Mouse (Mus musculus): Measurements from ENCODE around the gene Mcm5. TPM values are rescaled to one million over a fixed set of nuclear protein-coding genes. Genes with fewer than 3 reads are reported as not detected.

The Mcm5 gene
- polyA plus RNA-seq, 1 experiment from 2014 or later, result 204 TPM

DNA sequence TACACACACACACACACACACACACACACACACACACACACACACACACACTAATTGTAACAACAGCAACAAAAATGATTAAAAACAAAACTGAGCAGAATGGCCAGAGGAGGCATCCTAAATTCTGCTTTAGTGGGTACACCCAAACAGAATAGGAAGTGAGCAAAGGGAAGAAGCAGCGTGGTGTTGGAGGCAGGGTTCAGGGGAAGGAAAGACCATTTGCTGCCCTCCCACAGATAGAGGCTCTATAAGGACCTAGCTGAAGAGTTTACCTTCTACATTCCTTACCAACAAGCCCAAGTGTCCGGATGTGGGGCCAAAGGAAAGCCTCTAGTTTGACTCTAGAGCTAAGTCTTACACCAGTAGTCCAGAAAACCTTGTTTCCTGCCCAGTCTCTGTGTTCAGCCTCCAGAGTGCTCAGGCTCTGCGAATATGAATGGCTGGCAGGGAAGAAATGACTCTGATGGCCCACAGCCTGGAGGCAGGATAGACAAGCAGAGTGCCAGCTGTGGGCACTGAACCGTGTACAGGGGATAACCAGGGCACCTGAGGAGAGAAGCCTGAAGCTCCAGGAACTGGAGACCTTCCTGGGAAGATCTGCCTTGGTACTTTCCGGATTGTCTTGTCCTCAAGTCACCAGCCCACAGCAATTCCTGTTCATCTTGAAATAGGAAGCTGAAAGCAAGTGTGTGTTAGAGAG is 41.7 kb downstream of the Mcm5 start:
- Histone ChIP-seq H3K36me3 (ENCODE audit: control insufficient read depth, insufficient read depth, low read length) (no peaks in the 10 kb centered on the region), H3K9me3 (ENCODE audit: control insufficient read depth, low read length) (no peaks in the 10 kb centered on the region), H3K4me3 (ENCODE audit: low read depth, low read length) (no peak overlapping the region), H3K27me3 (ENCODE audit: control insufficient read depth, insufficient read depth, low read length) (no peaks in the 10 kb centered on the region), H3K9ac (ENCODE audit: low read length) (no peak overlapping the region), H3K4me2 (ENCODE audit: low read depth) (no peak overlapping the region), H3K27ac (ENCODE audit: low read depth, low read length) (no peak overlapping the region), H3K4me1 (ENCODE audit: control insufficient read depth, insufficient read depth, low read length) (no peaks in the 10 kb centered on the region)
- WGBS, result 86% methylated on average over 5 of the region's 5 CpGs
- DNase-seq (ENCODE audit: low spot score), result no peak
- no peak for ATAC-seq (ENCODE audit: insufficient read depth, low FRiP score, low TSS enrichment)

DNA sequence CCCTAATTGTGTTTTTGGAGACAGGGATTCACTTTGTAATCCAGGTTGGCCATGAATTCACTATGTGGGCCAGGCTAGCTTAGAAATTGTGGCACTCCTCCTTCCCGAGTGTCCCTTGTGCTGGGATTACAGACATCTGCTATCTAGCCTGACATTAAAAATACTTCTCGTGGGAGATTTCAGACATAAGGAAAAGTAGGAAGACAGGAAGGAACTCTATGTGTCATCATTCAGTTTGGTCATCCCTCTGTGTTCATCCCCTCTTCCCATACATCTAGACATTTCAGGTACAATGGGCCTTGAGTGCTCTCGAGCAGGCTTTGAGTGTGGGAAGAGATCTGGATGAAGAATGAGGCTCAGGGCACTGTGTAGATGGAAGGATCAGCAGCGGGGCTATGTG is 42.4 kb downstream of the Mcm5 start:
- 81% methylated on average over 4 of the region's 4 CpGs for WGBS

DNA sequence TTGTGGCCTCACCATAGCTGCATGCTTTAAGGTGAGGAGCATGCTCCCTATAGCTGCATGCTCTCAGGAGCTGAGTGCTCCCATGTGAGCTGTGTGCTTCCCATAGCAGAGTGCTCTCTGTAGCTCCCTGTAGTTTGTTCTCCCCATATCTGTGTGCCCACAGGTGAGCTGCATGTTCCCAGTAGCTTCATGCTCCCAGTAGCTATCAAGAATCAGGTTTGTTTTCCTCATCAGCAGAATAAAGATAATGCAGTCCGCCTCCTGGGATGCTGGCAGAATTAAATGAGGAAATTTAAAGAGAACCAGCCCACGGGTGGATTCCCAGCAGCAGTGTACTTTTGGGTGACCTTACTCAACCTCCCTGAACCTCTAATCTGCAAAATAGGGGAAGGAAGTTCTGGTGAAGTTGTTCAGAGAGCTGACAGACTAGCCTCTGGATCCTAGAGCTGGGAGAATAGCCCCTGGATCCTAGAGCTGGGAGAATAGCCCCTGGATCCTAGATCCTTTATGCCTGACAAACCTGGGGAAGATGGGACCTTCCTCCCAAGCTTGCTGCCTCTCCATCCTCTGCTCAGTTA is 43.2 kb downstream of the Mcm5 start:
- Histone ChIP-seq H3K36me3 (ENCODE audit: control insufficient read depth, insufficient read depth, low read length) (no peaks in the 10 kb centered on the region), H3K9me3 (ENCODE audit: control insufficient read depth, low read length) (no peaks in the 10 kb centered on the region), H3K9ac (ENCODE audit: low read length) (no peak overlapping the region), H3K4me1 (ENCODE audit: control insufficient read depth, insufficient read depth, low read length) (no peaks in the 10 kb centered on the region), H3K4me2 (ENCODE audit: low read depth) (no peak overlapping the region), H3K27ac (ENCODE audit: low read depth, low read length) (no peak overlapping the region), H3K27me3 (ENCODE audit: control insufficient read depth, insufficient read depth, low read length) (no peaks in the 10 kb centered on the region), H3K4me3 (ENCODE audit: low read depth, low read length) (no peak overlapping the region)
- DNase-seq (ENCODE audit: low spot score) (no peak), ATAC-seq (ENCODE audit: insufficient read depth, low FRiP score, low TSS enrichment) (no peak)
- 76% methylated on average over 2 of the region's 2 CpGs for WGBS

More for the DNA sequence above, 42.4 kb downstream of the Mcm5 start:
- Histone ChIP-seq H3K9me3 (ENCODE audit: control insufficient read depth, low read length) (no peaks in the 10 kb centered on the region), H3K4me2 (ENCODE audit: low read depth) (no peak overlapping the region), H3K4me1 (ENCODE audit: control insufficient read depth, insufficient read depth, low read length) (no peaks in the 10 kb centered on the region), H3K27me3 (ENCODE audit: control insufficient read depth, insufficient read depth, low read length) (no peaks in the 10 kb centered on the region), H3K27ac (ENCODE audit: low read depth, low read length) (no peak overlapping the region), H3K36me3 (ENCODE audit: control insufficient read depth, insufficient read depth, low read length) (no peaks in the 10 kb centered on the region), H3K9ac (ENCODE audit: low read length) (no peak overlapping the region), H3K4me3 (ENCODE audit: low read depth, low read length) (no peak overlapping the region)
- ATAC-seq (ENCODE audit: insufficient read depth, low FRiP score, low TSS enrichment), result no peak
- DNase-seq (ENCODE audit: low spot score), result no peak

DNA sequence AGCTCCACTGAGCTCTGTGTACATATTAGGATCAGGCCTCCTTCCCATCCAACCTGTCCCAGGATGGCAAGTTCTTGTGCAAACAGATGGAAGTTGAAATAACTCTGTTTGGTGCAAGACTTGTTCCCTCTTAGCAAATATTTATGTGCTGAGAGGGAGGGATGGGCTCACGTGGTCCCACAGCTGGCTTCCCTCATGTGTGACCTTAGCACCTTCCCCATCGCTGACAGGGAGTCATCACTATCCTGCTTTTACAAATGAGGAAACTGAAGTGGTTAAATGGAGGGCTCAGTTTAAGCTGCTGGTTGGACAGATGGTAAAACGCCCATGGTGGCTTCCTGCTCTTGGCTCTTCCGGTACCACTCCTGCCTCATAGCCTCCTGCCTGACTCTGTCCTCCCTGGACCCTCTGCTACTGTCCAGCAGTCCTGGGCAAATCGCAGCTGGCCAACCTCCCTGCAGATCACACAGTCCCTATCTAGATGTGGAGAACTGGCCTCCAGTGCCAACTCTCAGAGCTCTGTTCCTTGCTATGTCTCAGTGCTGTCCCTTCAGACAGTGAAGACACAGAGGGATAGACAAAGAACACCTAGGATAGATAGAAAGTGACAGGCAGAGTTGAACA is 45.6 kb downstream of the Mcm5 start:
- Histone ChIP-seq H3K27me3 (ENCODE audit: control insufficient read depth, insufficient read depth, low read length) (no peaks in the 10 kb centered on the region), H3K36me3 (ENCODE audit: control insufficient read depth, insufficient read depth, low read length) (no peaks in the 10 kb centered on the region), H3K4me2 (ENCODE audit: low read depth) (no peak overlapping the region), H3K9ac (ENCODE audit: low read length) (no peak overlapping the region), H3K27ac (ENCODE audit: low read depth, low read length) (no peak overlapping the region), H3K4me1 (ENCODE audit: control insufficient read depth, insufficient read depth, low read length) (no peaks in the 10 kb centered on the region), H3K4me3 (ENCODE audit: low read depth, low read length) (no peak overlapping the region), H3K9me3 (ENCODE audit: control insufficient read depth, low read length) (no peaks in the 10 kb centered on the region)
- no peak for ATAC-seq (ENCODE audit: insufficient read depth, low FRiP score, low TSS enrichment)
- 74% methylated on average over 5 of the region's 5 CpGs for WGBS
- DNase-seq (ENCODE audit: low spot score), result no peak

DNA sequence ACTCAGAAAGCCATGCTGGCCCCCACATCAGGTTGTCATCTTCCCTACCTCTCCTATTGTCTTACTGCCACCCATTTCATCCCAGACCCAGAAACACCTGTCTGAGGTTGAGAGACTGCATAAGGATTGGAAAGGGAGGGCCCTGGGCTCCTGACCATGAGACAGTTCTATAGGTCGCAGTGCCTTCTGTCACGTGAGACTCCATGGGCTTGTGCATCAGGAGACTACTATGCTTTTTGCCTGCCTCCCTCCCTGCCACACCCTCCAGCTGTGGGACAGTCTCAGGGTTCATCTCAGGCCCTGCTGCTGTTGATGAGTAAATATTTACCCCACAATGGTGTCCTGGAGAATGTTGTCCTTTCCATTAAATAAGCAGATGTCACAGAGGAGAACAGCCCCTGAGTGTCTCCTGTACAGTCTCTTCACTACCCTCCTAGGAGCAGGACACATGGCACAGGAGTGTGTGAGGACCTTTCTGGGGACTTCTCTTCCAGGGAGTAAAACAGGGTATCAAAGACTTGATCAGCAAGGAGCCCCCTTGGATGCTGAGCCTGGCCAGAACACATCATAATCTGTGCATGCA is 46.5 kb downstream of the Mcm5 start:
- Histone ChIP-seq H3K9ac (ENCODE audit: low read length) (no peak overlapping the region), H3K4me3 (ENCODE audit: low read depth, low read length) (no peak overlapping the region), H3K4me2 (ENCODE audit: low read depth) (no peak overlapping the region), H3K36me3 (ENCODE audit: control insufficient read depth, insufficient read depth, low read length) (no peaks in the 10 kb centered on the region), H3K27ac (ENCODE audit: low read depth, low read length) (no peak overlapping the region), H3K9me3 (ENCODE audit: control insufficient read depth, low read length) (no peaks in the 10 kb centered on the region), H3K27me3 (ENCODE audit: control insufficient read depth, insufficient read depth, low read length) (no peaks in the 10 kb centered on the region), H3K4me1 (ENCODE audit: control insufficient read depth, insufficient read depth, low read length) (no peaks in the 10 kb centered on the region)
- no peak for DNase-seq (ENCODE audit: low spot score)
- ATAC-seq (ENCODE audit: insufficient read depth, low FRiP score, low TSS enrichment), result no peak
- WGBS, result 63% methylated on average over 2 of the region's 2 CpGs

DNA sequence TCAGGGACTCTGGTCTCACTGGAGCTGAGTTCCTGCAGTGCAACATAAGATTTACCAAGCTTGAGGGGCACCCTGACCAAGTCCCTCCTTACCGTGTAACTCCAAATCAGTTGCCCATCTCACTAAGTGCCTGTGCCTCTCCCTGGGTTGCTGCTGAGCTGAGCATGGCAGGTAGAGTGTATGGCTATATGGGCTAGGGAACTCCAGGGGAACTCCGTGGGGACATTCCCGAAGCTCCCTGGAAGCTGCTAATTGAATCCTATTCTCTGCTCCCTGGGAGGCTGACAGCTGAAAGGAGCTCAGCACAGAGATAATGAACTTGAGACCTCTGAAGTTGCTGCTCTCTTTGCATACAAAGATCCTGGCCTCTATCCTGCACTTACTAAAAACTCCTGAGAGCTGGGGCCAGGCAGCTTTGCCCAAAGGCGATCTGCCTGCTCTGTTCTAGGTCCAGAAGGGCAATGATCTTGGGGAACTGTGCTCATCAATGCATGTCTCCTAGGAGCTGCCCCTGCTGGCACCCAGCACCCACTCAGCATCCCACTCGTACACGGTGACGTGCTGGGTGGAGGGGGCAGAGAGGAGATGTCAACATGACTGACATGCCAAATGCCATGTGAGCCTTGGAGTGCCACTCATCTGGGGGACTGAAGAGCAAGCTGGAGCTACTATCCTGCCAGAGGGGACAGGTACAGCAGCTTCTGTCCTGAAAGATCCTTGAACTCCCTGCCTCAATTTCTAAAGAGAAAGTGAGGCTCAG is 48.3 kb downstream of the Mcm5 start:
- Histone ChIP-seq H3K36me3 (ENCODE audit: control insufficient read depth, insufficient read depth, low read length) (no peaks in the 10 kb centered on the region), H3K9me3 (ENCODE audit: control insufficient read depth, low read length) (no peaks in the 10 kb centered on the region), H3K4me3 (ENCODE audit: low read depth, low read length) (no peak overlapping the region), H3K9ac (ENCODE audit: low read length) (no peak overlapping the region), H3K27me3 (ENCODE audit: control insufficient read depth, insufficient read depth, low read length) (no peaks in the 10 kb centered on the region), H3K4me2 (ENCODE audit: low read depth) (no peak overlapping the region), H3K27ac (ENCODE audit: low read depth, low read length) (no peak overlapping the region), H3K4me1 (ENCODE audit: control insufficient read depth, insufficient read depth, low read length) (no peaks in the 10 kb centered on the region)
- ATAC-seq (ENCODE audit: insufficient read depth, low FRiP score, low TSS enrichment), result no peak
- 58% methylated on average over 7 of the region's 7 CpGs for WGBS
- no peak for DNase-seq (ENCODE audit: low spot score)

DNA sequence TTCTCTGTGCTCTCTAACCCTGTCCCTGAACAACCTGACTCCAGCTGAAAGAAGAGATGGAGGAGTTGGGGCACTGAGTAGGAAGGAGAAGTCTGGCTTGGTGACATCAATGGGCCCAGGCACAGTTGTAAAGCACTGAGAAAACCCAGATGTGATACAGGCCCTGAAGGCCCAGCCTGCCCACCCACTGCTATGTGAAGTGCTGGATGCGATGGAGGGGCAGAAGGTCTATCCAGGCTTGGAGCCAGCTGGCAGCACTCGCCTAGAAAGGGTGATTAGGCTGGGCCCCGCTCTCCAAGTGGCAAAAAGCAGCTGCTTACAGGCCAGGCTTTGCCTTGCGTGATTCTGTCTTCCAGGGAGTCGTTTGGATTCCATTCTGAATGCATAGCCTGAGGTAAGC is 60.0 kb downstream of the Mcm5 start:
- DNase-seq (ENCODE audit: low spot score) (no peak), ATAC-seq (ENCODE audit: insufficient read depth, low FRiP score, low TSS enrichment) (no peak)
- Histone ChIP-seq H3K4me3 (ENCODE audit: low read depth, low read length) (no peak overlapping the region), H3K27me3 (ENCODE audit: control insufficient read depth, insufficient read depth, low read length) (no peaks in the 10 kb centered on the region), H3K4me2 (ENCODE audit: low read depth) (no peak overlapping the region), H3K9me3 (ENCODE audit: control insufficient read depth, low read length) (no peaks in the 10 kb centered on the region), H3K4me1 (ENCODE audit: control insufficient read depth, insufficient read depth, low read length) (no peaks in the 10 kb centered on the region), H3K27ac (ENCODE audit: low read depth, low read length) (no peak overlapping the region), H3K9ac (ENCODE audit: low read length) (no peak overlapping the region), H3K36me3 (ENCODE audit: control insufficient read depth, insufficient read depth, low read length) (no peaks in the 10 kb centered on the region)
- WGBS, result 77% methylated on average over 5 of the region's 5 CpGs

DNA sequence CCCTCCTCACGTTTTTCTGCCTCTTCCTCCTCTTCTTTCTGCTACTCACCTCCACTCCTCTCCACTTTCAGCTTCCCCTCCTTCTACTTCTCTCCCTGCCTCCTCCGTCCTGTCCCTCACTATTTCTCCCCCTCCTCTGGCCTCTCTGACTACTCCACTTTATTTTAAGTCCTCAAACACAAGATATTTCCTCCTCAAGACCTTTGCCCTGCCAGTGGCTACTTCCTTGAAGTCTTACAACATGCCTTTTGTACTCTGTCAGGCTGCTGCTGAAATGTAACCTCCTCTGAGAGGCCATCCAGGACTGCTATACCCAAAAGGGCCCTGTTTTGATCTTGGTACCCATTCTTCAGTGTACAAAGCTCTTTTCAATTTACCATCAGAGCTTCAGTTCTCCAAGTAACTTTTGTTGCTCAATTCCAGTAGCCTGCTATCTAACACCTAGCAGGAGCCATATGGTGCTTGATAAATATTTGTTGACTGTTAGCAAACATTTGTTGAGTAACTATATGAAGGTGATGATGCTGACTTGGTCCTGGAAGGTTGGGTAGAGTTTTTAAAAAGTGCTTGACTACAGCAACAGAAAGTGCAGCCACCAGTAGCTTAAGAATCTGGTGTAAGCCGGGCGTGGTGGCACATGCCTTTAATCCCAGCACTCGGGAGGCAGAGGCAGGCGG is 62.8 kb downstream of the Mcm5 start:
- no peak overlapping the region for H3K9ac ChIP-seq (ENCODE audit: low read length)
- ATAC-seq (ENCODE audit: insufficient read depth, low FRiP score, low TSS enrichment), result no peak
- WGBS, result 73% methylated on average over 5 of the region's 6 CpGs
- H3K36me3 ChIP-seq (ENCODE audit: control insufficient read depth, insufficient read depth, low read length), result no peaks in the 10 kb centered on the region
- H3K4me1 ChIP-seq (ENCODE audit: control insufficient read depth, insufficient read depth, low read length), result no peaks in the 10 kb centered on the region
- no peaks in the 10 kb centered on the region for H3K27me3 ChIP-seq (ENCODE audit: control insufficient read depth, insufficient read depth, low read length)
- H3K4me3 ChIP-seq (ENCODE audit: low read depth, low read length), result no peak overlapping the region
- no peak overlapping the region for H3K4me2 ChIP-seq (ENCODE audit: low read depth)
- H3K9me3 ChIP-seq (ENCODE audit: control insufficient read depth, low read length), result no peaks in the 10 kb centered on the region
- H3K27ac ChIP-seq (ENCODE audit: low read depth, low read length), result no peak overlapping the region
- no peak for DNase-seq (ENCODE audit: low spot score)

Measured in neural tube, embryonic 11.5 days (tissue).